ENCODE assay signal across 8 mouse cellular contexts in the genomic region with DNA sequence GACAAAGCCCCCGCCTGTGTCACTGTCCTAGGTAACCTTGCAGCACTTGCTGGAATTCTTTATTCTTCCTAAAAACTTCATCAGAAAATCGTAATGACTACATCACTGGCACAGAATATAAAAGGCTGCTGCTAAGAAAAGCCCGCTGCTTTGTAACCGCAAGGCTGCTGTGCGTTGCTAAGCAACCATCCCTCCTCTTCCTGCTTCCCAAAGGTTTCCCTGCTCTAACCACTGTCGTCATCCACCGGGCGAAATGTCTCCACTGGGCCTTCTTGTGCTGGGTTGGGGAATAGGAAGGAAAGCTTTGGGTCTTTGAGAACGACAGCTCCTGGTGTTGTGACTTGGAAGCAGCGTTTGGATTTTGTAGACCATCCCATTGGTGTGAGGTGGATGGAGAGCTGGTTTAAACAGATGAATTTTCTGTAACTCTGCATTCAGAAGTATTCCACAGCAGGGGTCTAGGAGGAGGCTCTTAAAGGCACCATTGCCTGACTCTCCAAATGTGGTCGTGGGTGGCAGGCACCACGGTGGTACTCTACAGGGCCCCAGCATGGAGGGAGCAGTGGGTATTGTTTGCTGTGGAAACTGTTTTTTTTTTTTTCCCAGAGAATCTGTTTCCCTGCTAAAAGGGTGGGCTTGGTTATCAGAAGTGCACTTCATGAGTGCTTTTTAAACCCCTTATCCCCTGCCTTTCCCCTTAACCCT.
DNase-seq lines count a peak whose midpoint lies in the region; ATAC-seq and TF ChIP-seq lines count a peak whose summit lies in the region.

No protein-coding gene starts in this region.

- TF ChIP-seq POLR2A in thymus, adult 2 months (IDR thresholded peaks at IDR 0.05; ENCODE audit: control insufficient read depth, extremely low read depth, insufficient read depth, low read length, poor library complexity): no peak

- WGBS in hindbrain, embryonic 14.5 days: 2% methylated on average over 12 of the region's 12 CpGs
- WGBS in thymus, adult 2 months: 49% methylated on average over 12 of the region's 12 CpGs

- no peaks in the 10 kb centered on the region for H3K9me3 ChIP-seq in hindbrain, embryonic 14.5 days (ENCODE audit: control insufficient read depth, low read length)

- DNase-seq in ZHBTc4 (ENCODE audit: low read depth, low spot score): peak; percentile 64
- DNase-seq in embryo, embryonic 11.5 days (ENCODE audit: low read depth, low spot score): peak; percentile 36
- DNase-seq in hindbrain, embryonic 14.5 days (ENCODE audit: low spot score): peak; percentile 80
- DNase-seq in mesoderm, embryonic 11.5 days (ENCODE audit: low read depth, low spot score): peak; percentile 78
- DNase-seq in yolk sac, embryonic 10.5 days (ENCODE audit: low spot score): no peak
- DNase-seq in thymus, adult 2 months: no peak
- DNase-seq in gastrocnemius, adult 2 months: no peak

- peak overlapping the region; percentile 40 for H3K4me2 ChIP-seq in hindbrain, embryonic 14.5 days (replicated peaks)

- no peaks in the 10 kb centered on the region for H3K36me3 ChIP-seq in hindbrain, embryonic 14.5 days (replicated peaks; ENCODE audit: control insufficient read depth, insufficient read depth)
- H3K36me3 ChIP-seq in thymus, adult 2 months (ENCODE audit: control insufficient read depth, insufficient read depth, low read length): no peaks in the 10 kb centered on the region

- ATAC-seq in hindbrain, embryonic 14.5 days (ENCODE audit: low FRiP score): peak; percentile 84
- no peak for ATAC-seq in erythroid progenitor cell, adult 5-6 weeks (replicated peaks; ENCODE audit: low FRiP score, poor library complexity, severe bottlenecking)

- TF ChIP-seq CTCF in thymus, adult 2 months (IDR thresholded peaks at IDR 0.05; ENCODE audit: borderline replicate concordance, control insufficient read depth, extremely low read depth, insufficient read depth, low read length, poor library complexity): no peak
- no peak for TF ChIP-seq CTCF in gastrocnemius, adult 2 months (IDR thresholded peaks at IDR 0.05)

- peaks cover 65% of the 10 kb centered on the region for H3K4me1 ChIP-seq in hindbrain, embryonic 14.5 days (replicated peaks; ENCODE audit: control insufficient read depth, insufficient read depth, low read length)
- H3K4me1 ChIP-seq in thymus, adult 2 months (replicated peaks; ENCODE audit: control insufficient read depth, insufficient read depth, low read length): no peaks in the 10 kb centered on the region; the same call in 1 of the 2 replicates

- H3K27me3 ChIP-seq in hindbrain, embryonic 14.5 days (ENCODE audit: control insufficient read depth, insufficient read depth, low read length): no peaks in the 10 kb centered on the region
- no peaks in the 10 kb centered on the region for H3K27me3 ChIP-seq in thymus, adult 2 months (ENCODE audit: control insufficient read depth, insufficient read depth, low read length)

- intact Hi-C loops in gastrocnemius, adult 2 months (cut with DNase I): no loop called here

- peak overlapping the region; percentile 17 for H3K9ac ChIP-seq in hindbrain, embryonic 14.5 days

- peak overlapping the region; percentile 79 for H3K27ac ChIP-seq in hindbrain, embryonic 14.5 days
- H3K27ac ChIP-seq in thymus, adult 2 months (ENCODE audit: control insufficient read depth, insufficient read depth, low read length): no peak overlapping the region
- H3K27ac ChIP-seq in gastrocnemius, adult 2 months: no peak overlapping the region

- H3K4me3 ChIP-seq in hindbrain, embryonic 14.5 days (replicated peaks; ENCODE audit: low read length): no peak overlapping the region
- no peak overlapping the region for H3K4me3 ChIP-seq in thymus, adult 2 months (ENCODE audit: control insufficient read depth, insufficient read depth, low read length)
- no peak overlapping the region for H3K4me3 ChIP-seq in gastrocnemius, adult 2 months

Comparison
In these comparisons a context has a peak if more than half of its experiments do, and no peak if none do; other contexts are left out.
1. DNase-seq: peak in ZHBTc4 (single experiment), embryo, embryonic 11.5 days (single experiment), hindbrain, embryonic 14.5 days (single experiment) and mesoderm, embryonic 11.5 days (single experiment); none in yolk sac, embryonic 10.5 days (single experiment), thymus, adult 2 months (single experiment) and gastrocnemius, adult 2 months (single experiment).